Mouse (Mus musculus): ENCODE measurements around the gene Cdk2.

- no peak for TF ChIP-seq CTCF (IDR thresholded peaks at IDR 0.05; ENCODE audit: borderline replicate concordance, insufficient read depth, low read depth, low read length)
- no peak; the same call in 1 of the 2 replicates for TF ChIP-seq POLR2A (IDR thresholded peaks at IDR 0.05; ENCODE audit: borderline replicate concordance, insufficient read depth, low read length)
Observed at GRCm38 (mm10) chr10:128747646-128748251, 42.9 kb upstream of the Cdk2 start, which contains the start of gene Pym1.

Data from cerebellum, adult 2 months (tissue).